Mouse (Mus musculus): ENCODE results near the gene AI413582.

DNA sequence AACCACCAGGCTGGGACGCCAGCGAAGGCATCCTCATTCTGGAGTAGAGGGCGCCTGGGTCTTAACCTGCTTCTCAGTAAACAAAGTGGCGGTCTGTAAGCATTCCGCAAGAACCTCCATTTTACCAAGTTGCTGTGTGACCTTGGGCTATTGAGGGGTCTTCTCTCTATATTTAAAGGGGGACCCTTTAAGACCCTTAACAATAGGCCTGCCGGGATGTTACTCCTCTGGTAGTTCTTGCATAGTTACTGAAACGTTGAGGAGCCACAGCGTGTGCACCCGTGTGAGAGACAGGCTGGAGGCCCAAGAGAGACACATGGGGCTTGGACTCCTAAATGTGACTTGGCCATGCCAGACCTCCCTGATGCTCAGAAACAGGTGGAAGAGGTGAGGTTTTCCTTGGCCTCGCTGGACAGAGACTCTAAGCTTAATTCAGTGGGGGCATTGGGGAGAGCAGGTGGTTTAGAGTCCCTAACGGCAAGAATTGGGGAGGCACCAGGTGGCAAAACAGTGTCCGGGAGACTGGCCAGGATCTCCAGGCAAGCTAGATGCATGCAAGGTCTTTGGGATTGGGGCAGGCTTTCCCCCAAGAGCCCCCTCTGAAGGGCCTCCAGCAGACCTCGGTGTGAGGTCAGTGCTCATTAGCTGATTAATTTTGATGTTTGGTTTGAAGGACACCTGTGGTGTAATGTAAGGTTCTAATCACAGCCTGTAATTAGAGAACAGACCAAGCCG, 7.5 kb downstream of the AI413582 start:
- TF ChIP-seq CTCF (IDR thresholded peaks at IDR 0.05) (no peak), POLR2A (IDR thresholded peaks at IDR 0.05; ENCODE audit: insufficient read depth, low read depth, low read length) (no peak)
